Mouse (Mus musculus) kidney, postnatal 4 days (tissue): Measurements from ENCODE around the gene Fam124b.

Experiments
- DNase-seq, 2 experiments: peaks; one replicate each; pipeline ENCODE4 v3.0.0; 2021; ENCODE audit warnings: mixed read lengths in 2 of 2

The Fam124b gene

GRCm38 (mm10) chr1:80218268-80218667 lies at the start of gene Fam124b:
TSS of gene Fam124b (minus strand) at chr1:80218473.
- DNase-seq, result peak; percentile 59 to 72

DNA sequence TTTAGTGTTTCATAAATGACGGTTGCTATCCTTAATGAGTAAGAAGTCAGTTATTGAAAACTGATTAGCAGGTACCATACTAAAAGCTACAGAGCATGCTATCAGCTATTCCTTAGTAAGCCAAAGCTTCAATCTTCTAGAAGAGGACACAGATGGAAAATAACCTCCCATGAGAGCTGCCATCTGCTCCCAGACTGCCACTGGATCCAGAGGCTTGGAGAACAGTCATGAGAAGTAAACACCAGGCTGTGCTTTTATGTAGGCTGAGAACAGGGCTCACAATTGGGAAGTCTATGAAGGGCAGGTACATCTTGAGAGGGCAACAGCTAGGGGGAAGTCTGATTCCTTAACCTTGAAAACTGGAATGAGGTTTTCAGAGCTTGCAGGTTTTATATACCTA lies 42.2 kb upstream of the Fam124b start:
- DNase-seq, result no peak

GRCm38 (mm10) chr1:80258632-80259031 lies 40.4 kb upstream of the Fam124b start:
- DNase-seq, result peak; percentile 7 to 30

DNA sequence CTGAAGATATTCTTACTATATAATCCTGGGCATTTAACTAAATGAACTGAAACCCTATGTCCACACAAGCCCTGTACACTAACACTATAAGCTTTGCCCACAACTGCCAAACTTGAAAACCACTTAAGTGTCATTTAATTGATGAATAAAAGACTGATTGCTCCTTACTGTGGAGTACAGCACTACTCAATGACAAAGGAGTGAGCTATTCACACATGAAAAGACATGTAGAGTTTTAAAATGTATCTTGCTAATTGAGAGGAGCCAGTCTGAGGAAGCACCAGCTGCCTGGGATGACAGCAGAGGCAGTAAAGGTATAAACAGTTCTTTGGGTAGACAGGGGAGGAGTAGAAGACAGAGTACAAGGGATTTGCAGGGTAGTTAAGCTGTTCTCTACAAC lies 35.0 kb upstream of the Fam124b start:
- DNase-seq, result no peak

GRCm38 (mm10) chr1:80250247-80250646 lies 32.0 kb upstream of the Fam124b start:
- DNase-seq, result no peak

DNA sequence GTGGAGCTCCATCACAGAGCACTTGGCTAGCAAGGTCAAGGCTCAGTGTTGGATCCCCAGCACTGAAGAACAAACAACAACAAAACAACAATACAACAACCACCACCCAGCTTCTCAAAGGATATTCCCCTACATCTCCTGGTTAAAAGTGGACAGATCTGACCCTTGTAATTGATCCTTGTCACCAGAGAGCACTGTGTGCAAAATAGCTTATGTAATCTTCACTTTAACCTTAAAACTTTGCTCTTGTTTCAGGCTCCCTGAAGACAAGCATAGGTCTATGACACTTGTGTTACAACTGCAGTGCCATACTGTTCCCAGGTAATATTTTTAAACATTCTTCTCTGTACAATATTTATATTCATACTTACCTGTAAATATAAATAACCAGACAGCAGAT lies 28.9 kb upstream of the Fam124b start:
- no peak for DNase-seq

DNA sequence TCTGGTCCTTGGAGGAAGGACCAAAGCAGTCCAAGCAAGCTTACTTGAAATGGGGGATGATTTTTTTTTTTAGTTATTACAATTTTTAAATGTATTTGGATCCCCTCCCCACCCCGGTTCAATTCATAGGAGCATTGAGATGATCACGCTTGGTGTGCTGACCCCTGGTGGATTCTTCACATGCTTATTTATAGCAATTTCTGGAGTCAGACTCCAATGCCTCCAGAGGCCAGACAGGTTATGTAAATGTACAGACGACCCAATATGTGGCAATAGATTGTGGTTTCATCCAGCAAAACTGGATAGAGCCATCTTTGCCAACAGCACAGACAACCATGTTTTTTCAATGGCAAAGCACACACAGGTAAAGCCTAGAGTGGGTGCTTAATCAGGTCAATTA lies 25.9 kb upstream of the Fam124b start:
- no peak for DNase-seq

- no peak for DNase-seq
Observed at GRCm38 (mm10) chr1:80241579-80241978, 23.3 kb upstream of the Fam124b start.

DNA sequence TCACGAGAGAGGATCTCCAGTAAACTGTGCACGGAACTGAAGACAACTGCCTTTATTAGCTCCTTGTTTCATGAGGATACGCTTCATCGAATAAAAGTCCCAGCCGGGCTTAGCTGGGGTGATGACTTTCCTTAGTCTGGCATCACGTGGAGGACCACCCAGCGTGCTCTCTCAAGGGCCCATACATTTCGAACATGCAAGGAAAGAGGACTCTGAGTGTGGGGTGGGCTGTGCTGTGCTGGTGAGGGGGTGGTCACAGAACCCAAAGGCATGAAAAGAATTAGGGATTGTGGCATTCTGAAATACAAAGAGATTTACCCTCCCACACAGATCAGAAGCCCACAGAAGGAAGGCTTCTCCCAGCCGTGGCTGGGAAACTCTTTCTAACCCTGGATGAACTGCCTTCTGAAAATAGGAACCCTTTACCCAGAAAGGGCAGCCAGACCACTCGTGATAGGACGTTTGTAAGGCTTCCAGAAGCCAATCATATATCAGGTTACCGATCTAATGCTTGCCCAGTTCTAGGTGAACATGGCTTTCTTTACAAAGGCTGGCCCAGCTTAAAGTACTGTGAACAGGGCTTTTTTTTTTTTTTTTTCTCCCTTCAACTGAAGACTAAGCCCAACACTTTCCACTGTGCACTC lies 21.9 kb upstream of the Fam124b start:
- peak; percentile 21 to 32 for DNase-seq

GRCm38 (mm10) chr1:80239481-80239880 lies 21.2 kb upstream of the Fam124b start:
- peak in 1 of 2 experiments; percentile 9 for DNase-seq

GRCm38 (mm10) chr1:80236951-80237702 lies 18.9 kb upstream of the Fam124b start:
- no peak for DNase-seq

- no peak for DNase-seq
Observed at GRCm38 (mm10) chr1:80236126-80236525, 17.9 kb upstream of the Fam124b start.

DNA sequence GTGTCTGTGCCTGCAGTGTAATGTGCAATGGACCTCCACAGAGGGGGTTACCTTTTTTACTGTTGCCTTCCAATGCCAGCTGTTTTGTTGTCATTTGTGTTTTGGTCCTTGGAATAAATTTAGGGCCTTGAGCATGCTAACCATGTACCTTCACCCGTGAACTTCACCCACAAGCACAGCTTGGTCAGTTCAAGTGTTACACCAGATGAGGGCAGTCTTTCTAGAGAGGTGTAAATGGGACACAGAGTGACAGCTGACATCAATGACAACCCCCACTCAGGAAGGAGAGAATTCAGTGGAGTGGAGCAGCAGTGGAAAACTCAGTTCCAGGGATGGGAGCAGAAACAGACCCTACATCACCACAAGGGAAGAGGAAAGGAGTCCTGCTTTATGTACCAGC lies 12.3 kb upstream of the Fam124b start:
- DNase-seq, result no peak

GRCm38 (mm10) chr1:80224839-80225412 lies 6.7 kb upstream of the Fam124b start:
- peak; percentile 5 to 9 for DNase-seq

DNA sequence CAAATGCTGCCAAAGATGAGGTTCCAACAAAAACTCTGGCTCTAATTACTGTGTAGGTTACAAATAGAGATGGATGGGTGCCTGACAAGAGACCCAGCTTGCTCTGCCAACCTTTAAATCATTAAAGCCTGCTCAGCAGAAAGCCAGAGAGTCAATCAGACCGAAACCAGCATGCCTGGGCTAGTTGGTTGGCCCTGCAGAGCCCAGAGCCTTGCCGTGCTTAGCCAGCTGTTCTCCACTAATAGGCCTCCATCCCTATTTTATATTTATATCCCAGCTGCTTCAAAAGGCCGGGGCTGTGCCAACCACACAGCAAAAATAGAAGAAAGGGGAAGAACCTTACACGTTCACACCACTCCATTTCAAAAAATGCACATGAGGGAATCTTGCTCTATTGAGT lies 2.9 kb upstream of the Fam124b start:
- DNase-seq, result peak in 1 of 2 experiments; percentile 7

DNA sequence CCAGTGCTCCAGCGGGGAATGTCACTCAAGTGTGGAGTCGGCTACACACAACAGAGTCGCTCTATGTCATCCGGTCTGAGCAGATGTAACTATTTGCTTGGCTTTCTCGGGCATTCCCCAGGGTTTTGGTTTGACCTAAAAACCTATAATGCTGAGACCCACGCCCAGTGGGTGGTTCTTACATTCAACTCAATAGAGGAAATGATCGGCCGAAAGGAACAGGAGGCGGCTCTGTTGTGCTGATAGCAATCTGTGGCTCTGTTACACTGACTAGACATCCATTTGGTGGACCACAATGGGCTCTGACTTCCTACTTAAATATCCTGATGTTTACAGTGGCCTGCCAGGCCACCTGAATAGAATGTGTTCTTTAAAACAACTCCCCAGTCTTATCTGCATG lies 4.4 kb downstream of the Fam124b start:
- DNase-seq, result peak; percentile 8 to 42

DNA sequence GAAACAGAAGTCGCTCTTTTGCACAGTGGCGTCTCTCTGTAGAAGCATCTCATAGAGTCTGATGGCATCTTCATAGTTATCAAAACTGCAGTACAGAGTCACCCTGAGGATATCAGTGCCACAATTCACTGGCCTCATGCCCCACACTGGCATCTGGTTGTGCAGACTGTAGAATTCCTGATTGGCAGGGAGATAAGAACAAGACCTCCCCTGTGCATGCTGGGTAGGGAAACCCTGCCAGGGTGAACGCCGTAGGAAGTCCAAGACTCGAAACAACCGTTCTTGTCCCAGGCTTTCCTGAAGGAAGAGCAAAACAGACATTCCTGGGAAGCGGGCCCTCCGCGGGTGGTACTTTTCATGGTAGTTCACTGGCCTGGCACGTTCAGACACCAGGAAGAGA lies 5.1 kb downstream of the Fam124b start:
- DNase-seq, result peak in 1 of 2 experiments; percentile 7

DNA sequence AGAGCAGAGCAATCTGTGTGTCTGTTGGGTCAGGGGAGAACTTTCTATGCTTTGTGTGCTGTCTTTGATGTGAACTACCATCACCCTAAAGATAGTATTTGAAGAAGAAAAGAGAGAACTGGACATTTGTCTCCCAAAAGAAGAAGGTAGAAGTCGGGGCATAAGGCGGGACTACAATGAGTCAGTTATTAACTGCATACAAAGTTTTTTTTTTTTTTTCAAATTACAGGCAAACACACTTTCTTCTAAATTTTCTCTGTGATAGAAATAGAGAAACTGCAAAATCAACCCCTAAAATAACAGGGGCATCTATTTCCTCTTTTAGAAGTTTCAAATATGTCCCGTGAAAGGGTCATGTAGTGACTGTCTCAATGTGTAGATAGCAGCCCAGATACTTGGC lies 16.0 kb downstream of the Fam124b start:
- DNase-seq, result no peak

- no peak for DNase-seq
Observed at GRCm38 (mm10) chr1:80192837-80193236, 25.4 kb downstream of the Fam124b start.

DNA sequence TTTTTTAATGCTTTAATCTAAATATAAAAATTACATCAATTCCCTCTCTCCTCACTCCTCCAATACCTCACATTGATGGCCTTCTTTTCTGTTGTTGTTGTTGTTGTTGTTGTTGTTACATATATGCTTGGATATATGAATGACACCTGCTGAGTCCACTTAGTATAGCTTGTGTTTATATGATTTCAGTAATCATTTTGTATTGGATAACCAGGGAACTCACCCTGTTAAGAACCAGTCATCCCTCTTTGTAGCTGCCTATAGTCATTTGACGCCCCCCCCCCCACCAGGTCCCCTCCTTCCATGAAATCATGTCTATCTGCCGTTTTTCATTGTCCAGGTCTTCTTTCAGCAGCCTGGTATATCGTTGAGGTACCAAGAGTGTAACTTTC lies 36.9 kb downstream of the Fam124b start:
- no peak for DNase-seq

GRCm38 (mm10) chr1:80180767-80181413 lies 37.4 kb downstream of the Fam124b start:
- DNase-seq, result peak; percentile 43 to 59

DNA sequence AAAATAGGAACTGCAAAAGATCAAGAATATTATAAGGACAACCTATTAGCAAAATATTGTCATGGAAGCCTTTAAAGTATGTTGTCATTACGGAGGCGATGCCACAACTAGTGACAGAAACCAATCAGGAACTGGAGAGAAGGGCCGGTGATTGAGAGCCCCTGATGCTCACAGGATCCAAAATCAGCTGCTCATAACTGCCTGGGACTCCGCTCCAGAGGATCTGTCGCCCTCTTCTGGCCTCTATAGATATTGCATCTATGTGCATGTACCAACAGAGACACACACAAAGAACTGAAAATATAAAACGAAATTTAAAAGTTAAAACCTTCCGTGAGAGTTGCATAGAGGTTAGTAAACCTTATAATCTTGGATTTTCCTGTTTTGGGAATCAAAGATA lies 38.1 kb downstream of the Fam124b start:
- DNase-seq, result peak; percentile 7 to 29

- peak; percentile 38 to 47 for DNase-seq
Observed at GRCm38 (mm10) chr1:80177651-80178382, 40.5 kb downstream of the Fam124b start.
